Mouse (Mus musculus) pancreas, adult 10 weeks (tissue): Measurements from ENCODE around the gene Plcxd2. TPM values are rescaled to one million over a fixed set of nuclear protein-coding genes. Genes with fewer than 3 reads are reported as not detected.

Experiments
- polyA plus RNA-seq: library from polyadenylated mRNA; stranded (reverse); fragments of 350-450 nt; fragmentation: Illumina TruSeq; extraction: RNeasy Lipid Tissue Mini Kit (QIAGEN cat#74804); gene quantifications from one replicate; pipeline ENCODE4 v1.2.3, GENCODE M21; 2015; ENCODE audit warnings: low read depth, low replicate concordance; ENCODE audit not compliant: insufficient read depth

Plcxd2 gene
- polyA plus RNA-seq, result 2.4 TPM

GRCm38 (mm10) chr16:46010153-46010905 lies at the start of gene Plcxd2:
TSS of gene Plcxd2 (minus strand) at chr16:46010218.

DNA sequence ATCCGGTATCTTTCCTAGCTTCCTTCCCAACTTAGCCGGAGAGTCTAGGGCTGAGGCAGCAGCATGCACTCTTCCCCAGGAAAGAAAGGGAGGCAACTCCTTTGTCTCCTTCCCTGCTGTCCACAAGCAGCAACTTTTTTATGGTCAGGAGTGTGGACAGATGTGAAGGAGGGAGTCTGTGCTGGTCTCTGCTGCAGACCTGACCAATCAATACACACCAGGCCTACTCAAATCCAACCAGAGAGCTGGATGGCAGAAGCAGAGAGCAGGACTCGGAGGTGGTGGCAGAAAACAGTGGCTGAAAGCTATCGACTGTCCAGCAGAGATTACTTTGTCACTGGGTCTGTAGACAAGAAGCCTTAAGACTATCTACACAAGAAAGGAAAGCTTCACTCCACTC lies 56.6 kb downstream of the Plcxd2 start, which contains the start of gene Phldb2:
TSS of gene Phldb2 (minus strand) at position 205 of the 400 bp plus-strand sequence.

Other genes starting within 250 kb of the Plcxd2 start
- gene Phldb2, start 56.6 kb downstream of the Plcxd2 start, polyA plus RNA-seq, result 11.1 TPM
- gene Cd96, start 110.0 kb upstream of the Plcxd2 start, polyA plus RNA-seq, result not detected
- 1.3 TPM for gene Gm4737, start 144.9 kb upstream of the Plcxd2 start, polyA plus RNA-seq